Mouse (Mus musculus) lung, postnatal 0 days (tissue): ENCODE results near the gene Gm21874. TPM values are rescaled to one million over a fixed set of nuclear protein-coding genes. Genes with fewer than 3 reads are reported as not detected.
"Not testable (repeated sequence)": the region's sequence is repeated elsewhere in the genome, so short reads cannot be mapped to it uniquely, and the experiment has no call there.

Experiments used
- ATAC-seq: fragments of 200-750 bp; cut with Nextera tagmentation; 2 replicates; pipeline ENCODE4 v1.8.0; 2017; ENCODE audit warnings: moderate library complexity
- DNase-seq: peaks from one replicate; pipeline ENCODE4 v3.0.0-alpha.2; 2016; ENCODE audit warnings: low spot score
- H3K27ac ChIP-seq: fragments of 300-500 bp; sonication (generic); 2 replicates; pipeline ENCODE4 v1.5.1; 2014; ENCODE audit warnings: antibody characterized with exemption, mild to moderate bottlenecking, low read length, mixed read lengths
- H3K27me3 ChIP-seq: fragments of 300-500 bp; sonication (generic); replicated peaks from 2 replicates; pipeline ENCODE4 v1.6.1; 2014; ENCODE audit warnings: low read length, mixed read lengths; ENCODE audit not compliant: insufficient read depth
- H3K36me3 ChIP-seq: fragments of 300-500 bp; sonication (generic); 2 replicates; pipeline ENCODE4 v1.6.1; 2014; ENCODE audit warnings: low read length, mixed read lengths; ENCODE audit not compliant: insufficient read depth
- H3K4me1 ChIP-seq: fragments of 300-500 bp; sonication (generic); 2 replicates; pipeline ENCODE4 v1.6.1; 2014; ENCODE audit warnings: antibody characterized with exemption, low read depth, low read length, mixed read lengths; ENCODE audit not compliant: insufficient read depth
- H3K4me2 ChIP-seq: fragments of 300-500 bp; sonication (generic); replicated peaks from 2 replicates; pipeline ENCODE4 v1.6.1; 2014; ENCODE audit warnings: low read depth, mild to moderate bottlenecking, low read length, moderate library complexity, mixed read lengths
- H3K4me3 ChIP-seq: fragments of 300-500 bp; sonication (generic); 2 replicates; pipeline ENCODE4 v1.5.1; 2014; ENCODE audit warnings: low read depth, low read length
- H3K9ac ChIP-seq: fragments of 300-500 bp; sonication (generic); replicated peaks from 2 replicates; pipeline ENCODE4 v1.6.1; 2014; ENCODE audit warnings: low read depth, mild to moderate bottlenecking
- H3K9me3 ChIP-seq: fragments of 300-500 bp; sonication (generic); 2 replicates; pipeline ENCODE4 v1.6.1; 2016; ENCODE audit warnings: low read length, mixed read lengths
- polyA plus RNA-seq: library from polyadenylated mRNA; unstranded; fragments of >200 nt; fragmentation: Nextera tagmentation; extraction: Ambion mirVana; gene quantifications from 2 replicates; pipeline ENCODE4 v1.2.1, GENCODE M21; 2015

Gm21874 gene
- not detected in 2 replicates for polyA plus RNA-seq

DNA sequence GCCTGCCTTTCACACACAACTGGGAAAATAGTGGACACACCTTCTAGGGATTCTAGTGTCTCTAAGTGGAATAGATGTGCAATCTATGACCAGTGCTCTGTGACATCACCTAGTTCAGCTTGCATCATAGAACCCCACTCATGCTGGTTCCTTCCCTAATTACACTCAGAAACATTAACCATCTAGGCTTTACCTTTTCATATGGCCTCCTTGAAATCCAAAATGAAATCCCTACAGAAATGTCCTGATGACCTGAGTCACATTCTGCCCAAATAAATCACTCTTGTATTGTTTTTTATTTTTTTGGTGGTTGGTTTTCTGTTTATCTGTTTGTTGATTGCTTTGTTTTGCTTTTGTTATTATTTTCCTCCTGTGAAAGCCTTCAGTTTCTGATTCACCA lies at the start of gene Gm21874:
TSS of gene Gm21874 (minus strand) at position 101 of the 400 bp plus-strand sequence.
- H3K36me3 ChIP-seq, H3K27me3 ChIP-seq, DNase-seq, H3K9me3 ChIP-seq, H3K4me3 ChIP-seq, H3K4me1 ChIP-seq, ATAC-seq, H3K27ac ChIP-seq, H3K4me2 ChIP-seq, H3K9ac ChIP-seq: not testable (repeated sequence)

Other genes starting within 250 kb of the Gm21874 start
- not detected in 2 replicates for gene Gm21721, start 214.0 kb downstream of the Gm21874 start, polyA plus RNA-seq
- gene Gm21812, start 69.0 kb downstream of the Gm21874 start, polyA plus RNA-seq = not detected in 2 replicates